Mouse (Mus musculus): ENCODE results near the gene Cdk18.
A peak's percentile ranks its signal among the peaks of the same experiment; 100 is the strongest.

DNA sequence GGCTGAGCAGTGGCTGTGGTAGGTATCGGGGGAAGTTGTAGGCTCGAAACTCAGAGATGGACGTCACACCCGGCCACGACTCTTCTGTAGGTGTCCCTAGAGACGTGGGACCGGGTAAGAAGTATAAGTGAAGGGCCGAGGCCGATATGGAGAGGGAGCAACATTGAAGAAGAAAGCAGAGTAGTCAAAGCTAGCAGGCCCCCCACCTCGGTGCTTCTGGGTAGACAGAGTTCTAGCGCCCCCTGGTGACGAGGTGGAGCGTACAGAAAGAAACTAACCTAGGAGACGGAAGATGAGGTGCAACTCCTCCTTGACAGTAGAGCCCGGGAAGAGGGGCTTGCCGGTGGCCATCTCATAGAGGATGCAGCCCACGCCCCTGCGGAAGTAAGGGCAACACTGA is 22.9 kb downstream of the Cdk18 start:
- TF ChIP-seq CTCF (IDR thresholded peaks at IDR 0.05; ENCODE audit: low read depth) (peak; percentile 81), EP300 (IDR thresholded peaks at IDR 0.05; ENCODE audit: low read depth) (no peak)
